Mouse (Mus musculus) midbrain, postnatal 0 days (tissue): ENCODE results near the gene Nfkbil1. TPM values are rescaled to one million over a fixed set of nuclear protein-coding genes. Genes with fewer than 3 reads are reported as not detected.

Experiments
- ATAC-seq: fragments of 200-750 bp; cut with Nextera tagmentation; 2 replicates; pipeline ENCODE4 v1.8.0; 2017; ENCODE audit warnings: moderate number of reproducible peaks, mild to moderate bottlenecking, moderate TSS enrichment, moderate library complexity; ENCODE audit not compliant: low FRiP score
- DNase-seq: peaks from one replicate; pipeline ENCODE4 v3.0.0-alpha.2; 2015; ENCODE audit warnings: low spot score
- H3K27ac ChIP-seq: fragments of 300-500 bp; sonication (generic); 2 replicates; pipeline ENCODE4 v1.5.1; 2014; ENCODE audit warnings: low read depth, mild to moderate bottlenecking, low read length, mixed read lengths
- H3K27me3 ChIP-seq: fragments of 300-500 bp; sonication (generic); 2 replicates; pipeline ENCODE4 v1.6.1; 2014; ENCODE audit warnings: low read length, control low read depth, mixed read lengths; ENCODE audit not compliant: insufficient read depth
- H3K36me3 ChIP-seq: fragments of 300-500 bp; sonication (generic); 2 replicates; pipeline ENCODE4 v1.6.1; 2014; ENCODE audit warnings: low read length, control low read depth, mixed read lengths; ENCODE audit not compliant: insufficient read depth
- H3K4me1 ChIP-seq: fragments of 300-500 bp; sonication (generic); 2 replicates; pipeline ENCODE4 v1.6.1; 2014; ENCODE audit warnings: mild to moderate bottlenecking, control low read depth, antibody characterized with exemption, low read length, mixed read lengths; ENCODE audit not compliant: insufficient read depth
- H3K4me2 ChIP-seq: fragments of 300-500 bp; sonication (generic); 2 replicates; pipeline ENCODE4 v1.6.1; 2014; ENCODE audit warnings: low read depth, mild to moderate bottlenecking, low read length, mixed read lengths; ENCODE audit not compliant: poor library complexity, severe bottlenecking
- H3K4me3 ChIP-seq: fragments of 300-500 bp; sonication (generic); 2 replicates; pipeline ENCODE4 v1.5.1; 2014; ENCODE audit warnings: low read depth, mild to moderate bottlenecking, low read length, moderate library complexity
- H3K9ac ChIP-seq: fragments of 300-500 bp; sonication (generic); replicated peaks from 2 replicates; pipeline ENCODE4 v1.6.1; 2014; ENCODE audit warnings: mild to moderate bottlenecking, low read length, moderate library complexity, mixed read lengths; ENCODE audit not compliant: poor library complexity, severe bottlenecking
- H3K9me3 ChIP-seq: fragments of 300-500 bp; sonication (generic); 2 replicates; pipeline ENCODE4 v1.6.1; 2016; ENCODE audit warnings: low read length, control low read depth
- CTCF ChIP-seq: IDR thresholded peaks from 2 replicates; pipeline ENCODE4 v1.5.1; 2016; ENCODE audit warnings: antibody characterized with exemption, mild to moderate bottlenecking
- WGBS: fragments of 180-500 bp; shearing (Covaris S2); extraction: QIAGEN DNeasy Blood & Tissue Kit; methylation state at CpG from one replicate; pipeline ENCODE4 v1.1.7; 2014; 5-methylcytosine and 5-hydroxymethylcytosine counted together
- polyA plus RNA-seq: library from polyadenylated mRNA; unstranded; fragments of >200 nt; fragmentation: Nextera tagmentation; extraction: Ambion mirVana; gene quantifications from 2 replicates; pipeline ENCODE4 v1.2.1, GENCODE M21; 2015
- total RNA-seq: library from RNA; depleted of rRNA; stranded (reverse); fragments of >200 nt; gene quantifications from 2 replicates; pipeline ENCODE4 v1.2.3, GENCODE M21; 2014

Nfkbil1 gene
- total and polyA plus RNA-seq, 2 experiments from 2014 or later: 12.3 to 18.5 TPM

GRCm38 (mm10) chr17:35195631-35196320, 39.8 kb downstream of the Nfkbil1 start:
- peak; percentile 73 for DNase-seq
- TF ChIP-seq CTCF: peak; percentile 85
- Histone ChIP-seq H3K4me3 (peak overlapping the region; percentile 40), H3K9me3 (no peaks in the 10 kb centered on the region), H3K4me1 (no peaks in the 10 kb centered on the region), H3K27me3 (peaks cover 20% of the 10 kb centered on the region), H3K36me3 (no peaks in the 10 kb centered on the region), H3K4me2 (peak overlapping the region; percentile 59), H3K27ac (no peak overlapping the region), H3K9ac (no peak overlapping the region; the same call in 1 of the 2 replicates)
- peak; percentile 87 for ATAC-seq
- WGBS: 3% methylated on average over 66 of the region's 66 CpGs

GRCm38 (mm10) chr17:35194844-35195630, 40.6 kb downstream of the Nfkbil1 start:
- no peak overlapping the region for H3K9ac ChIP-seq
- no peaks in the 10 kb centered on the region for H3K4me1 ChIP-seq
- peak overlapping the region; percentile 40 for H3K4me3 ChIP-seq
- H3K9me3 ChIP-seq: no peaks in the 10 kb centered on the region
- no peak for DNase-seq
- no peak overlapping the region for H3K27ac ChIP-seq
- ATAC-seq: peak; percentile 62
- peaks cover 14% of the 10 kb centered on the region for H3K27me3 ChIP-seq
- H3K36me3 ChIP-seq: no peaks in the 10 kb centered on the region
- no peak for TF ChIP-seq CTCF
- 46% methylated on average over 19 of the region's 19 CpGs for WGBS
- peak overlapping the region; percentile 59 for H3K4me2 ChIP-seq

GRCm38 (mm10) chr17:35193881-35194843, 41.4 kb downstream of the Nfkbil1 start, which contains the start of gene Ltb:
TSS of gene Ltb (plus strand) at chr17:35194439.
- Histone ChIP-seq H3K9me3 (no peaks in the 10 kb centered on the region), H3K9ac (no peak within 1 kb of the TSS), H3K4me2 (peak within 1 kb of the TSS; percentile 59), H3K36me3 (no peaks in the 10 kb centered on the region), H3K27ac (no peak within 1 kb of the TSS), H3K4me3 (peak within 1 kb of the TSS; percentile 40; the same call in 1 of the 2 replicates), H3K4me1 (no peaks in the 10 kb centered on the region), H3K27me3 (peaks cover 14% of the 10 kb centered on the region)
- 80% methylated on average over 28 of the region's 28 CpGs for WGBS
- TF ChIP-seq CTCF: no peak
- DNase-seq (no peak), ATAC-seq (no peak)

GRCm38 (mm10) chr17:35192924-35193323, 42.7 kb downstream of the Nfkbil1 start:
- Histone ChIP-seq H3K9me3 (no peaks in the 10 kb centered on the region), H3K4me2 (no peak overlapping the region), H3K27ac (no peak overlapping the region), H3K36me3 (no peaks in the 10 kb centered on the region), H3K9ac (no peak overlapping the region), H3K27me3 (peaks cover 14% of the 10 kb centered on the region), H3K4me1 (no peaks in the 10 kb centered on the region), H3K4me3 (no peak overlapping the region)
- no peak for TF ChIP-seq CTCF
- DNase-seq (no peak), ATAC-seq (no peak)
- WGBS: 82% methylated on average over 5 of the region's 5 CpGs

GRCm38 (mm10) chr17:35191723-35192122, 43.9 kb downstream of the Nfkbil1 start:
- Histone ChIP-seq H3K9ac (no peak overlapping the region), H3K4me1 (no peaks in the 10 kb centered on the region), H3K4me2 (no peak overlapping the region), H3K27me3 (peaks cover 14% of the 10 kb centered on the region), H3K4me3 (no peak overlapping the region), H3K27ac (no peak overlapping the region), H3K36me3 (no peaks in the 10 kb centered on the region), H3K9me3 (no peaks in the 10 kb centered on the region)
- 62% methylated on average over 2 of the region's 2 CpGs for WGBS
- no peak for TF ChIP-seq CTCF
- no peak for ATAC-seq
- DNase-seq: no peak
